Mouse (Mus musculus): ENCODE results near the gene Epb41l4b. TPM values are rescaled to one million over a fixed set of nuclear protein-coding genes. Genes with fewer than 3 reads are reported as not detected.

Epb41l4b gene
- polyA plus RNA-seq, 1 experiment from 2014 or later = 3.6 TPM

DNA sequence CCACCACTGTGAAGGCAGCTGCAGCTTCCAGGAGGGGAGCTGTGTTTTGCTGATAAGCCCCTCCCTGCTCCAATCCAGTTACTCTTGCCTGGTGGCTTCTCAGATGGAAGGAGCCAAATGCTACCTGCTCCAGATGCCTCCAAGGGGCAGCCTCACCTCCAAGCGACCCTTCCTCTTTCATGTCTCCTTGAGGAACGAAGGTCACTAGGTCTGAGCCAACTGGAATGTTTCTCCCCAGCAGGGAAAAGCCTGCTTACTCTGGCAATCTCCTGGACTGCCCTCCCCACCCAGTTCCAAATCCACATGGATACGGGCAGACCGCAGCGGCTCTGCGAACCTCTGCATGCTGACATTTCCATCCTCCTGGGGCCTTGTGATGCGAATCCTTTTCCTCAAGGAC is 69.4 kb downstream of the Epb41l4b start:
- Histone ChIP-seq H3K27me3 (no peaks in the 10 kb centered on the region), H3K4me1 (peaks cover 7% of the 10 kb centered on the region; the same call in 1 of the 2 replicates), H3K9ac (no peak overlapping the region), H3K9me3 (no peaks in the 10 kb centered on the region), H3K36me3 (no peaks in the 10 kb centered on the region), H3K4me3 (no peak overlapping the region), H3K4me2 (no peak overlapping the region), H3K27ac (no peak overlapping the region)
- ATAC-seq (ENCODE audit: insufficient number of reproducible peaks, low FRiP score, low TSS enrichment, low read depth) = no peak
- WGBS = 68% methylated on average over 7 of the region's 7 CpGs

GRCm38 (mm10) chr4:57073174-57073573 is 70.1 kb downstream of the Epb41l4b start:
- 77% methylated on average over 14 of the region's 14 CpGs for WGBS

GRCm38 (mm10) chr4:57070640-57071039 is 72.6 kb downstream of the Epb41l4b start:
- ATAC-seq (ENCODE audit: insufficient number of reproducible peaks, low FRiP score, low TSS enrichment, low read depth) = no peak
- Histone ChIP-seq H3K36me3 (no peaks in the 10 kb centered on the region), H3K4me1 (peaks cover 9% of the 10 kb centered on the region), H3K4me3 (no peak overlapping the region), H3K9me3 (no peaks in the 10 kb centered on the region), H3K27ac (no peak overlapping the region), H3K27me3 (no peaks in the 10 kb centered on the region), H3K9ac (no peak overlapping the region), H3K4me2 (no peak overlapping the region)
- 60% methylated on average over 6 of the region's 6 CpGs for WGBS

More at GRCm38 (mm10) chr4:57073174-57073573, 70.1 kb downstream of the Epb41l4b start:
- no peak for ATAC-seq (ENCODE audit: insufficient number of reproducible peaks, low FRiP score, low TSS enrichment, low read depth)
- Histone ChIP-seq H3K27ac (no peak overlapping the region), H3K27me3 (no peaks in the 10 kb centered on the region), H3K4me3 (no peak overlapping the region), H3K9me3 (no peaks in the 10 kb centered on the region), H3K9ac (no peak overlapping the region), H3K36me3 (no peaks in the 10 kb centered on the region), H3K4me1 (peaks cover 9% of the 10 kb centered on the region), H3K4me2 (no peak overlapping the region)

GRCm38 (mm10) chr4:57068397-57068796 is 74.8 kb downstream of the Epb41l4b start:
- no peaks in the 10 kb centered on the region for H3K27me3 ChIP-seq
- no peak for ATAC-seq (ENCODE audit: insufficient number of reproducible peaks, low FRiP score, low TSS enrichment, low read depth)

GRCm38 (mm10) chr4:57067801-57068200 is 75.4 kb downstream of the Epb41l4b start:
- Histone ChIP-seq H3K36me3 (0 out of 2 replicates have a peak, but pooled peaks cover 3% of the 10 kb centered on the region), H3K4me2 (no peak overlapping the region), H3K4me3 (no peak overlapping the region), H3K9me3 (no peaks in the 10 kb centered on the region), H3K4me1 (peaks cover 9% of the 10 kb centered on the region), H3K9ac (no peak overlapping the region), H3K27me3 (no peaks in the 10 kb centered on the region), H3K27ac (no peak overlapping the region)
- 44% methylated on average over 5 of the region's 5 CpGs for WGBS
- ATAC-seq (ENCODE audit: insufficient number of reproducible peaks, low FRiP score, low TSS enrichment, low read depth) = no peak

More at GRCm38 (mm10) chr4:57068397-57068796, 74.8 kb downstream of the Epb41l4b start:
- Histone ChIP-seq H3K36me3 (0 out of 2 replicates have a peak, but pooled peaks cover 2% of the 10 kb centered on the region), H3K27ac (no peak overlapping the region), H3K9me3 (no peaks in the 10 kb centered on the region), H3K4me2 (no peak overlapping the region), H3K4me1 (peaks cover 9% of the 10 kb centered on the region), H3K9ac (no peak overlapping the region), H3K4me3 (no peak overlapping the region)
- WGBS = 46% methylated on average over 7 of the region's 7 CpGs

GRCm38 (mm10) chr4:57066936-57067335 is 76.3 kb downstream of the Epb41l4b start:
- WGBS = 72% methylated on average over 2 of the region's 2 CpGs
- no peaks in the 10 kb centered on the region for H3K9me3 ChIP-seq
- H3K27ac ChIP-seq = no peak overlapping the region
- no peak overlapping the region for H3K4me2 ChIP-seq
- H3K36me3 ChIP-seq = 0 out of 2 replicates have a peak, but pooled peaks cover 3% of the 10 kb centered on the region
- H3K9ac ChIP-seq = no peak overlapping the region
- H3K4me1 ChIP-seq = peaks cover 9% of the 10 kb centered on the region
- H3K4me3 ChIP-seq = no peak overlapping the region
- no peak for ATAC-seq (ENCODE audit: insufficient number of reproducible peaks, low FRiP score, low TSS enrichment, low read depth)
- H3K27me3 ChIP-seq = no peaks in the 10 kb centered on the region

- H3K9me3 ChIP-seq = no peaks in the 10 kb centered on the region
- no peak overlapping the region for H3K27ac ChIP-seq
- peaks cover 3% of the 10 kb centered on the region; the same call in 1 of the 2 replicates for H3K36me3 ChIP-seq
- no peak overlapping the region for H3K4me2 ChIP-seq
- no peaks in the 10 kb centered on the region for H3K27me3 ChIP-seq
- 39% methylated on average over 4 of the region's 4 CpGs for WGBS
- H3K4me1 ChIP-seq = peaks cover 9% of the 10 kb centered on the region
- H3K9ac ChIP-seq = no peak overlapping the region
- ATAC-seq (ENCODE audit: insufficient number of reproducible peaks, low FRiP score, low TSS enrichment, low read depth) = no peak
- no peak overlapping the region for H3K4me3 ChIP-seq
Observed at GRCm38 (mm10) chr4:57065273-57065672, 78.0 kb downstream of the Epb41l4b start.

GRCm38 (mm10) chr4:57064830-57065229 is 78.4 kb downstream of the Epb41l4b start:
- Histone ChIP-seq H3K9me3 (no peaks in the 10 kb centered on the region), H3K36me3 (peaks cover 3% of the 10 kb centered on the region; the same call in 1 of the 2 replicates), H3K4me2 (no peak overlapping the region), H3K4me1 (peaks cover 9% of the 10 kb centered on the region), H3K27me3 (no peaks in the 10 kb centered on the region), H3K9ac (no peak overlapping the region), H3K4me3 (no peak overlapping the region), H3K27ac (no peak overlapping the region)
- WGBS = 11% methylated on average over 2 of the region's 2 CpGs
- ATAC-seq (ENCODE audit: insufficient number of reproducible peaks, low FRiP score, low TSS enrichment, low read depth) = no peak

GRCm38 (mm10) chr4:57060319-57060831 is 82.9 kb downstream of the Epb41l4b start:
- no peaks in the 10 kb centered on the region for H3K9me3 ChIP-seq
- ATAC-seq (ENCODE audit: insufficient number of reproducible peaks, low FRiP score, low TSS enrichment, low read depth) = no peak
- H3K9ac ChIP-seq = no peak overlapping the region
- peaks cover 6% of the 10 kb centered on the region for H3K4me1 ChIP-seq
- no peak overlapping the region for H3K27ac ChIP-seq
- no peaks in the 10 kb centered on the region for H3K27me3 ChIP-seq
- no peak overlapping the region for H3K4me3 ChIP-seq
- WGBS = 83% methylated on average over 15 of the region's 15 CpGs
- peaks cover 3% of the 10 kb centered on the region; the same call in 1 of the 2 replicates for H3K36me3 ChIP-seq
- no peak overlapping the region for H3K4me2 ChIP-seq

GRCm38 (mm10) chr4:57058623-57059022 is 84.6 kb downstream of the Epb41l4b start:
- Histone ChIP-seq H3K4me3 (no peak overlapping the region), H3K9me3 (no peaks in the 10 kb centered on the region), H3K27me3 (no peaks in the 10 kb centered on the region), H3K9ac (no peak overlapping the region), H3K36me3 (peaks cover 3% of the 10 kb centered on the region; the same call in 1 of the 2 replicates), H3K4me1 (no peaks in the 10 kb centered on the region), H3K27ac (no peak overlapping the region), H3K4me2 (no peak overlapping the region)
- 82% methylated on average over 2 of the region's 2 CpGs for WGBS
- no peak for ATAC-seq (ENCODE audit: insufficient number of reproducible peaks, low FRiP score, low TSS enrichment, low read depth)

DNA sequence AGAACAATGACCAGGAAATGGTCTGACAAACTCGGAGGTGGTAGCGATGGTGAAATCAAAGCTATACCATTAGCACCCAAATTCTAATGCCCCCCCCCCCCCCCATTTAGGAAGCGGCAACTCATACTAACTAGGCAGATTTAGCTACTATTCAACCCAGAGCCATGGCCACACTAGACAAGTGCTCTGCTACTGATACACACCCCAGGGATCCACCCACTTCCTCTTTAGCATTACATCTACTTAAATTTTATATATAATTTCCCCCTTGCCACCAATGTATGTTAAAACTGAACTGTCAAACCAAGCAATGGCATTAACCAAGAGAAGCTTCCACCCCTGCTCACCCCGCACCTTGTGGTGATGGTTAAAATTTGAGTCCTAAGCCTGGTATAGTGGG is 85.6 kb downstream of the Epb41l4b start:
- ATAC-seq (ENCODE audit: insufficient number of reproducible peaks, low FRiP score, low TSS enrichment, low read depth) = no peak
- WGBS = 97% methylated on average over 4 of the region's 4 CpGs
- H3K4me1 ChIP-seq = no peaks in the 10 kb centered on the region
- no peak overlapping the region for H3K9ac ChIP-seq
- H3K4me2 ChIP-seq = no peak overlapping the region
- no peaks in the 10 kb centered on the region; the same call in 1 of the 2 replicates for H3K36me3 ChIP-seq
- no peaks in the 10 kb centered on the region for H3K27me3 ChIP-seq
- no peak overlapping the region for H3K27ac ChIP-seq
- no peaks in the 10 kb centered on the region for H3K9me3 ChIP-seq
- no peak overlapping the region for H3K4me3 ChIP-seq

DNA sequence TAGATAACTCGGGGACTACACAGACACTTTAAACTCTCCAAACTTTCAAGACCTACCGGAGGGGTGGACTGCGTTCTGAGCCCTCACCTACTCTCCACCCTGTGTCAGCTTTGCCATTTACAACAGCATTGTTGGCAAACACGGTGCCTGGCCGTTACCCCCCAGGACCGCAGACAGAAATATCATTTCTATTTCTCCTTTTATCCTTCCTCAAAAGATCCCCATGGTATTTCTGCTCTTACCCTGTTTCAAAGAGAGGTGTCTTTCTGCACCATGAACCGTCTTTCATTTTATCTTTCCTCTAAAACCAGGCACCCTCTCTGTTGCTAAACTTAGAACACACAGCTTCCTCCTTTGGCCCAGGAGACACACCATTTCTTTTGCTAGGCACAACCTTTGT is 87.6 kb downstream of the Epb41l4b start:
- no peak overlapping the region for H3K4me2 ChIP-seq
- H3K9me3 ChIP-seq = no peaks in the 10 kb centered on the region
- no peaks in the 10 kb centered on the region for H3K36me3 ChIP-seq
- H3K9ac ChIP-seq = no peak overlapping the region
- WGBS = 71% methylated on average over 7 of the region's 7 CpGs
- no peaks in the 10 kb centered on the region for H3K27me3 ChIP-seq
- no peak overlapping the region for H3K27ac ChIP-seq
- ATAC-seq (ENCODE audit: insufficient number of reproducible peaks, low FRiP score, low TSS enrichment, low read depth) = no peak
- no peak overlapping the region for H3K4me3 ChIP-seq
- no peaks in the 10 kb centered on the region for H3K4me1 ChIP-seq
